Mouse (Mus musculus): ENCODE measurements around the gene Pih1d1. TPM values are rescaled to one million over a fixed set of nuclear protein-coding genes. Genes with fewer than 3 reads are reported as not detected.

Pih1d1 gene
- total and polyA plus RNA-seq, 3 experiments: 141 to 148 TPM; not detected in 1

- H3K4me1 ChIP-seq (ENCODE audit: control insufficient read depth in 1 of 2, insufficient read depth in 2 of 2, low read length in 2 of 2): peaks cover 2 to 15% of the 10 kb centered on the region in 2 experiments; a peak in 3 of 4 replicates
- no peak for DNase-seq (ENCODE audit: low read depth, low spot score)
- no peak for TF ChIP-seq CTCF (IDR thresholded peaks at IDR 0.05 in 2 of 3, conservative IDR thresholded peaks at IDR 0.05 in 1 of 3; ENCODE audit: control insufficient read depth in 1 of 3, insufficient read depth in 1 of 3, low read depth in 2 of 3, low read length in 3 of 3, poor library complexity in 1 of 3, severe bottlenecking in 1 of 3)
- no peak for TF ChIP-seq KAT2A (conservative IDR thresholded peaks at IDR 0.05; ENCODE audit: low read depth, low read length)
- TF ChIP-seq ZMIZ1 (IDR thresholded peaks at IDR 0.05; ENCODE audit: low read depth, low read length): no peak
- TF ChIP-seq MEF2A (IDR thresholded peaks at IDR 0.05; ENCODE audit: extremely low read depth, insufficient replicate concordance, low read depth, low read length, poor library complexity, severe bottlenecking): no peak
- no peak for TF ChIP-seq BHLHE40 (IDR thresholded peaks at IDR 0.05; ENCODE audit: borderline replicate concordance, low read depth, low read length)
- no peak for TF ChIP-seq MXI1 (IDR thresholded peaks at IDR 0.05; ENCODE audit: low read depth, low read length)
- no peak for TF ChIP-seq SMC3 (IDR thresholded peaks at IDR 0.05; ENCODE audit: low read depth, low read length)
- no peak for TF ChIP-seq RAD21 (IDR thresholded peaks at IDR 0.05; ENCODE audit: low read depth, low read length)
- TF ChIP-seq ELF1 (IDR thresholded peaks at IDR 0.05; ENCODE audit: low read depth, low read length): no peak
- no peak for TF ChIP-seq JUND (IDR thresholded peaks at IDR 0.05; ENCODE audit: low read depth, low read length)
- no peak for TF ChIP-seq POLR2A (IDR thresholded peaks at IDR 0.05; ENCODE audit: control insufficient read depth in 1 of 2, insufficient read depth in 1 of 2, low read depth in 1 of 2, low read length in 2 of 2, poor library complexity in 1 of 2)
- TF ChIP-seq POLR2AphosphoS2 (IDR thresholded peaks at IDR 0.05; ENCODE audit: low read length): no peak
- no peak overlapping the region for H3K4me3 ChIP-seq (ENCODE audit: control insufficient read depth in 1 of 2, insufficient read depth in 1 of 2, low read depth in 2 of 2, low read length in 2 of 2)
- no peaks in the 10 kb centered on the region for H3K9me3 ChIP-seq (replicated peaks; ENCODE audit: insufficient read depth, low read length)
- no peak overlapping the region for H3K27ac ChIP-seq (ENCODE audit: control insufficient read depth, low read depth, low read length)
- no peak overlapping the region for H3K9ac ChIP-seq (ENCODE audit: control insufficient read depth, low read depth, low read length, poor library complexity, severe bottlenecking)
- H3K27me3 ChIP-seq (ENCODE audit: control insufficient read depth in 1 of 2, insufficient read depth in 2 of 2, low read length in 2 of 2): no peaks in the 10 kb centered on the region
- H3K36me3 ChIP-seq (ENCODE audit: control insufficient read depth in 1 of 2, insufficient read depth in 2 of 2, low read length in 2 of 2): no peaks in the 10 kb centered on the region; a peak in 1 of 4 replicates
- no peaks in the 10 kb centered on the region for H3K79me2 ChIP-seq (ENCODE audit: control insufficient read depth, insufficient read depth, low read length, poor library complexity)
Observed at GRCm38 (mm10) chr7:45105491-45105890, 48.6 kb upstream of the Pih1d1 start.

GRCm38 (mm10) chr7:45106441-45106840, 47.7 kb upstream of the Pih1d1 start:
- Histone ChIP-seq H3K27ac (ENCODE audit: control insufficient read depth, low read depth, low read length) (no peak overlapping the region), H3K36me3 (ENCODE audit: control insufficient read depth in 1 of 2, insufficient read depth in 2 of 2, low read length in 2 of 2) (no peaks in the 10 kb centered on the region; a peak in 1 of 4 replicates), H3K27me3 (ENCODE audit: control insufficient read depth in 1 of 2, insufficient read depth in 2 of 2, low read length in 2 of 2) (no peaks in the 10 kb centered on the region), H3K9me3 (replicated peaks; ENCODE audit: insufficient read depth, low read length) (no peaks in the 10 kb centered on the region), H3K79me2 (ENCODE audit: control insufficient read depth, insufficient read depth, low read length, poor library complexity) (no peaks in the 10 kb centered on the region), H3K4me3 (ENCODE audit: control insufficient read depth in 1 of 2, insufficient read depth in 1 of 2, low read depth in 2 of 2, low read length in 2 of 2) (no peak overlapping the region), H3K4me1 (ENCODE audit: control insufficient read depth in 1 of 2, insufficient read depth in 2 of 2, low read length in 2 of 2) (peaks cover 2 to 15% of the 10 kb centered on the region in 2 experiments; a peak in 3 of 4 replicates), H3K9ac (ENCODE audit: control insufficient read depth, low read depth, low read length, poor library complexity, severe bottlenecking) (no peak overlapping the region)
- TF ChIP-seq UBTF (IDR thresholded peaks at IDR 0.05; ENCODE audit: borderline replicate concordance, insufficient read depth, low read depth, low read length) (no peak), ZNF384 (IDR thresholded peaks at IDR 0.05; ENCODE audit: low read depth, low read length) (no peak), MYC (IDR thresholded peaks at IDR 0.05; ENCODE audit: low read depth, low read length) (no peak), NRF1 (IDR thresholded peaks at IDR 0.05; ENCODE audit: insufficient read depth, low read depth, low read length, poor library complexity, severe bottlenecking) (no peak), E2F4 (IDR thresholded peaks at IDR 0.05; ENCODE audit: borderline replicate concordance, low read depth, low read length) (no peak), NELFE (IDR thresholded peaks at IDR 0.05; ENCODE audit: low read depth, low read length) (no peak), SIN3A (IDR thresholded peaks at IDR 0.05; ENCODE audit: low read length) (no peak), KAT2A (conservative IDR thresholded peaks at IDR 0.05; ENCODE audit: low read depth, low read length) (no peak), MEF2A (IDR thresholded peaks at IDR 0.05; ENCODE audit: extremely low read depth, insufficient replicate concordance, low read depth, low read length, poor library complexity, severe bottlenecking) (no peak), HCFC1 (IDR thresholded peaks at IDR 0.05; ENCODE audit: low read depth, low read length) (no peak)
- DNase-seq (ENCODE audit: low read depth, low spot score): no peak
